Mouse (Mus musculus) retina, postnatal 7 days (tissue): Measurements from ENCODE around the gene Carmil1.

Experiments
- DNase-seq: peaks from one replicate; pipeline ENCODE4 v3.0.0-alpha.2; 2012; ENCODE audit warnings: low read depth, low spot score

Gene Carmil1

GRCm38 (mm10) chr13:24104016-24104415 is 176.6 kb downstream of the Carmil1 start:
- no peak for DNase-seq

DNA sequence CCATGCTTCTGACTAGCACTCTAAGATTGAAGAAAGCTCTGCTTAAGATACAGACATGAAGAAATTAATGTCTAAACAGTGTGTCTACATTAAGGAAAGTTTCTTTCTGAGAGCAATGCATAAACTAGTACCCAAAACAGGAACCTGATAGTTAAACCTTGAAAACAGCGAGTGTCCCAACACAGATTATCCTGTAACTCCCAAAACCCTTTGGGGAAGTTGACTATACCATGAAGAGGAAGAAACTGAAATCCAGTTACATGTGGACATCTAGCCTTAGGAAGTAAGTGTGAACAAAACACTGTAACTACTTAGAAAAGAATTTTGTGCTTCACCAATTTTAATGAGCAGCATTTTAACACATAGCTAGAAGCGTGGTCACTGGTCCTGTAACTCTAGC is 177.4 kb downstream of the Carmil1 start:
- DNase-seq = no peak

- no peak for DNase-seq
These were observed 178.3 kb downstream of the Carmil1 start for GRCm38 (mm10) chr13:24102256-24102655.

DNA sequence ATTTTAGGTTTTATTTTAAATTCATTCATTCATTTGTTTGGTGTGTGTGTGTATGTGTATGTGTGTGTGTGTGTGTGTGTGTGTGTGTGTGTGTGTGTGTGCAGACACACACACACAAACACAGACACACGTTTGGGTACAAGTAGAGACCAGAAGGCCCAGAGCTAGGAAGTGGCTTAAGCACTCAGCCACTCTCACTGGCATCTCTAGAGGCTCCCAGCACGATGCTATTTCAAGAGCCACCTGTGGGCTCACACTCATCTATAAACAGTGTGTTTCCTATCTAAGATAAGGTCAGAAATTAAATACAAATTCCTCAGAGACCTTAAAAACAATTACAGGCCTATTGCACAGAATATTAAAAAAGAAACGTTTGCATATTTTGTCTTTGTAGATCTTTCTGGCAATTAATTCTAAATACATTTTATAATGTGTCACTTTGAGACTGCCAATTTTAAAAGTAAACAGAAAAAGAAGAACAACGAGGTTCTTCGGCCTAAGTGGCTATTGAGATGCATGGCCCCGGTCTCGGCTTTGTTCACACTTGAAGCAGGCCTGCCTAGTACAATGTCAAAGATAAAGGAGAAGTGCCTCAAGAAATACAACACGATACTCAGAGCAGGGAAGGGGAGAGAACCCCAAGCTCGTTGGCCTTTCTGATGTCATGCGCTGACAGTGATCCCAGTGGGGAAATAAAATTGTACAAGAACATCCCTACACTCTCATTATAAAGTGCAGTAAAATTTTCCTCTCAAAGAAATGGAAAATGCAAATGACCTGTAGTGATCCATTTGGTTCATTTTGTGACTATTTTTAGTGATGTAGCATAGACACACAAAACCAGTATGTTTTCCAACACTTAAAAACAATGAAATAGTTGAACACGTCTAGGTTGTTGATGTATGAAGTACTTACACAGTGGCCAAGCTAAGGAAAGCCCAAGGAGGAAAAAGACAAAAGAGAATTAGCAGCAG is 179.2 kb downstream of the Carmil1 start:
- no peak for DNase-seq

DNA sequence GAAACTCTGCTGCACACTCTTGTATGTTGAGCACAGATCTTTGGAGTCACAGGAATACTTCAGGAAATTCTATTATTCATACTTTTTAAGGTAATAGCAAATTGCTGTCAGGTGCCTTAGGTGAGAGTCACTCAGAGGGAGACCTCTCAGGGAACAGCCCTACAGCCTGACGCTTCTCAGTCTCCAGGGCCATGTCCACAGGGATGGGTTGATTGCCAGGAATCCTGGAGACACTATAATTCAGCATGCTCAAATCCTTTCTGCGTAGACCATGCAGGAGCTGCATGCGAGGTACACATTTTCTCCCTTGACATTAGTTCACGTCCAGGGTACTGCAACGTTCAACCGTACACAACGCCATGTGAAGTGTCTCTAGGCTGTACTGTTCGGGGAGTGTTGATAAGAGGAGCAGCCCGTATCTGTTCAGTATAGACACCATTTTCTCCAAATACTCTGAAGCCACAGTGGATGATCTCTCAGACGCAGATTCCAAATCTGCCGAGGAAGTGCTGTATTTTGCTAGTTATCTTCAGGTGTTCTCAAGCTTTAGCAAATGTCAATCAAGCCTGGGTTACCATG is 180.0 kb downstream of the Carmil1 start:
- no peak for DNase-seq

- no peak for DNase-seq
These were observed 184.0 kb downstream of the Carmil1 start for GRCm38 (mm10) chr13:24096573-24096972.

GRCm38 (mm10) chr13:24094825-24095547 is 185.6 kb downstream of the Carmil1 start:
- DNase-seq = no peak

DNA sequence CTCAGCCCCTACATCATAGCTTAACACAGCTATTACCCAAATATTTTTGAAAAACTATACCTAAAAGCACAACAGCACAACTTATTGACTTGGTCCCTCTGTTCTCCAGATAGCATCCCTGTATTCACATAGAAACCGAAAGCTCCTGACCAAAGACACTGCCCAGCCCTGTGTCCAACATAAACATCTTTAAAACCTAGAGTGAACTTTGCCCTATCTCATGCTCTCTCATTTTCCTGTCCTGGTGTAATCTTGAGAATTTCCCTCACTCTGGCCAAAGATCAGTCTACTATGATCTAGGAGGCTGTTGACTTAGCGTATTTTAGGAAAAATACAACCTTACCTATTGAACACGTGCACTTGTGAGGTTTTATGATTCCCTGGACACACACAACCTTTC is 187.5 kb downstream of the Carmil1 start:
- no peak for DNase-seq

- DNase-seq = no peak
These were observed 188.5 kb downstream of the Carmil1 start for GRCm38 (mm10) chr13:24092073-24092472.

- DNase-seq = no peak
These were observed 198.4 kb downstream of the Carmil1 start for GRCm38 (mm10) chr13:24082153-24082552.

GRCm38 (mm10) chr13:24081698-24082097 is 198.9 kb downstream of the Carmil1 start:
- no peak for DNase-seq

DNA sequence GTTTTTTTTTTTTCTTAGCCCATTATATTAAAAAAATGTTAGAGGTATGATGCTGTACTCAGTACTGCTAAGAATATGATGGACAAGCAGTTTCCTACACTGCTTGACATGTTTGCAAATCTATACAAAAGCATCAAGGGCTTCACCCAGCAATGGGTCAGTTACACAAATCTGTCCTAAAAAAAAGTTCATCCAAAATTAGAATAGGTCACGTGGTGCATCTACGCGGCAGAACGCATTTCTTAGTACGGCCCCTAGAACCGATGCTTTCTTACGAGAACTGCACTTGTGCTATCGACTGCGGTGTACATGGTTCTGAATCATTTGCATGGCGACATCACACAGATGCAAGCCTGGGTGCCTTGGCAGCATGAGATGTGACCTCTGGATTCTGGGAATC is 208.0 kb downstream of the Carmil1 start:
- DNase-seq = no peak

DNA sequence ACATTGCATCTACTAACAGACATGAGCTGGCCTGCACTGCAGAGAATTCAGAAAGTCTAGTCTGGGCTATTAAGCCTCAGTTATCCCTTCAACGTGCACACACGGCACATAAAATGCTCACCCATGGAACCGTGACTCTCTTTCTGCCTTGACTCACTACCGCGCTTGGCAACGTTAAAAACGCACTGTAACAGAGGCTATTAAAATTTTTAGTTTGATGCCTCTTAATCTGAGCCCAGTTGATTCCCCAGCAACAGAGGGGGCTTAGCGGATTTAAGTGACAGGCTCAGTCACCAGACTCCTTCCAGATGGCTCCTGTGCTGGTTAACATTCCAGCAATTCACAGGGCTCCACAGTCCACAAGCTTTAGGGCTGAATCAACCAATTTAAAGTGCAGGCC is 213.0 kb downstream of the Carmil1 start:
- peak; percentile 45 for DNase-seq

DNA sequence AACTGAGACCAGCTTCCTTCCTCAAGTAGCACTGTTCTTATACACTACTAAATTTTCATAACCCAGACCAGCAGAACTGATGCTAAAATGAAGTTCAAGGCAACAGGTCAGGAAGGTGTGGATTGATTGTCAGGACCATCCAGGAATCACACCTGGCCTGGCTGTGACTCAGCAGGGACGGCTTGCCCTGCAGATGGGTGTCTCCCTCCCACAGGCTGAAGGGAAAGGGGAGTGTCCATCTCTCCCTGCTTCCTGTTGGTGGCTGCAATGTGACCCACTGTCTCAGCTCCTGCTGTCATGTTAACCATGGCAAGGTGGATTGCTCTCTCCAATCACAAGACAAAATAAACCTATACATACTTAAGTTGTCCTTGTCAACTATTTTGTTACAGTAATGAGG is 215.1 kb downstream of the Carmil1 start:
- no peak for DNase-seq

DNA sequence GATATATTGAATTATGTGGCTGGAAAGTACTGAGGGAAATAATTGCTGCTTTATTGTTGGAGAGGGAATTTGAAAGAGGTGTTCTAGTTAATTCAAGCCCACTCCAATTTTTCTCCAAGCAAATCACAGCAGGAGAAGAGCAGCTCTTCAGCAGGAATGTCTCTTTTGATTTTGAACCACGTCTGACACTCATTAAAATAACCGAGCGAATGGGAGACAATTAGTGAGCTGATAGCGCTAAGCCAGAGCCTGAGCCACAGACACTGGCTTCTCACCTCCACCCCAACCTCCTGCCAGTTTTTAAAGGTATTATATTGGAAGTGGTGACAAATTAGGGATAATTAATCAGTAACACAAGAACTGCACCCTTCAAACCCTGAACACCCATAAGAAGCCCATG is 217.8 kb downstream of the Carmil1 start:
- DNase-seq = no peak

DNA sequence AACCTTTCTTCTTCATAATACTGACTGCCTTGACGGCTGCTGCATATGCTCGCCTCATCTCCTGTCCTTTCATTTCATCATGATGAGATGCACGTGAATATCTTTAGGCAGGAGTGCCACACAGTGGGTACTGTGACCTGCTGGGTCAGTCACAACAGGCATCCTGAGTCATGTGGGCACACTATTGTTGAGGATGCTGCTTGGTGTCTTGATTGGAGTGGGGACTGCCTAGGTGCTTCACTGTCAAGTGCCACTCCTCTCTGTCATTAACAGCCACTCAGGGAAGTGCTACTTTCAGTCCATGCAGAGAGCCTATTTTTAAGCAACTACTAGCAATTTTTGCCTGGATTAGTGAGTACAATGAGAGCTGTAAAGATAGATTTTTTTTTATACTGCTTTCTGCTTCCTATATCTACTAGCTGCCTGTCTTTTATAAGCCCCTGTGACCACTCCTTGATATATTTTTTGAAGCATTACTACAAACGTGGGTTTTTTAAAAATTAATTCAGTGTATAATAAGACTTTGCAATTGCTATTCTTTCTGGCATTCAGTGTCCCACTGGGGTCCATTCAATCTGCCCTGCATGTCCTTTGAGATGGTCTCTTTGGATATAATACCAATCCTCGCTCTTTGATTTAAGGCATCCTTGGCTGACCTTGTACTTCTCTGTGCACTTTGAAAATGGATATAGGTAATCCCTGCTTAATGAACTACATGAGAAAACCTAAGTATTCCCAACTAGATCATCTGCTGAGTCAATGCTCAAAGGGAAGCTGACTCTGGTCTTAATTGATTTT is 225.3 kb downstream of the Carmil1 start:
- DNase-seq = no peak

GRCm38 (mm10) chr13:24051496-24051895 is 229.1 kb downstream of the Carmil1 start:
- DNase-seq = no peak

GRCm38 (mm10) chr13:24050330-24050729 is 230.3 kb downstream of the Carmil1 start:
- no peak for DNase-seq

GRCm38 (mm10) chr13:24049267-24050034 is 231.1 kb downstream of the Carmil1 start:
- no peak for DNase-seq

DNA sequence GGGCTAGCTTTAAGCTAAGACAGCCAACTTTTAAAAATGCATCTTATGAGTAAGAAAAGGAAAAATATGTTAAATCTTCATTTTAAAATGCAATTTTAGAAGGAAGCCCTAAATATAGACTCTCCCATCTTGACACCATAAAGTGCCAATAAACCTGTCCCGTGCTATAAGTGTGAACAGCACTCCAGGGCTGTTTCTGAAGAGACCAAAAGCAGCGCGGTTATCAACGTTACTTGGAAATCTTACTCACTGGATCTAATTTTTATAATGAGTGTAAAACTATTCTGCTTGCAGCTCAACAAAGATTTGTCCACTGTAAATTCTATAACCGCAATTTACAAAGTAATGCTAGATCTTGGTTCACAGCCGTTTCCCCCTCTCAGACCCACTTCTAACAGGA is 232.0 kb downstream of the Carmil1 start:
- no peak for DNase-seq

GRCm38 (mm10) chr13:24045271-24045670 is 235.3 kb downstream of the Carmil1 start:
- DNase-seq = no peak
